Mouse (Mus musculus) heart, postnatal 4 days (tissue): ENCODE measurements around the gene Gpr25. TPM values are rescaled to one million over a fixed set of nuclear protein-coding genes. Genes with fewer than 3 reads are reported as not detected.

Source experiments
- DNase-seq: peaks from one replicate; pipeline ENCODE4 v3.0.0; 2021
- total RNA-seq, 2 experiments: library from RNA; stranded (reverse); gene quantifications; 2 replicates each; pipeline ENCODE4 v1.2.3; 2021

The Gpr25 gene
- total RNA-seq, 2 experiments from 2014 or later: not detected

DNA sequence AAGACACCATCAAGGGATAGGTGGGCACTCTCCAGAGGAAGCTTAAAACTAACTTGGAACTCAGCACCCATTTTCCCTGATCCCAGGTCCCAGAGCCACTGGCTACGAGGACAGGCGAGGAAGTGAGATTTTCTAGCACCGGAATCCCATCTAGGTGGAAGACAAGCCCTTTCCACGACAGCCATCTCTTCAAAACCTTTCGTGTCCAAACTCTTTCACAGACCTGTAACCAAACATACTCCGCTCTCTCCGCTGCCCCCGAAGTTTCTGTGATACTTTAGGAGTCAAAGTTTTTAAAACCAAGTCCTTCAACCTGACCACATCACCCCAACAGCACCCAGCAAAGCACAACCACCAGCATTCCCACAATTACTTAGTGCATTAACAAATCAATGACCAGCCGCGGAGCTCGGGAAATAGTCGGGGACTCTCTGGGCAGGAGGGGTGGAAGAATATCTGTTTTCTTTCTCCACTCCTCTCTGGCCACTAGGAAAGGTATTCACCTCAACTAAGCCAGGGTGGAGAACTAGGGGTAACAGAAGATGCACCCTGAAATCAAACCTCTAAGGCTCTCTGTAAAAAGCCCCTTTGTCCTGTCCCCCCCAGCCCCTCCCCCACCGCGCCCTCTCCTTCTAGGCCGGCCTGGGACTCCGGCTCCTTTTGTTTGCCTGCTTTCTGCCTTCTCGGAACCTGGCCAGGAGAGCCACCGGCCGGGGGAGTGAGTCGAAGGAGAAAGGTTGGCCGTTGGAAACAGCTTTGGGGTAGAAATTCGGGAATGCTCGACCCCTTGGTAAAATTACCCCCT, 27.5 kb downstream of the Gpr25 start:
- DNase-seq: no peak

- DNase-seq: no peak
Observed at GRCm38 (mm10) chr1:136232285-136232926, 28.3 kb downstream of the Gpr25 start.

DNA sequence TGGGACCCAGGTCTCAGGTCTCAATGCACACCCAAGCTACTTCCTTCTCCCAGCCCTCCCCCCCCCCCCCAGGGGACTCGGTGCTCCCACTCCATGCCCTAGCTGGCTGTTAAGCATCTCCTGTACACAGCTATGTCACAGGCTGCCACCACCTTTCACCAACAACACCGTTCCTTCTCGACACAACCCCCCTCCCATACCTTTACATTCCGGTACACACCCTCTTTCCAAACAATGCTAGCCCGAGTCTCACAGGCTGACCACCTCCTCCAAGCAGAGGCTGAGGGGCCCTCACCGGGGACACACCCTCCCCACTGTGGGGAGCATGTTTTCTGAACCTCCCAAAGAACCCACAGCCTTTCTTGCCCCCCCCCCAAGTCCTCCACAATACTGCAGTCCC, 29.1 kb downstream of the Gpr25 start:
- no peak for DNase-seq

DNA sequence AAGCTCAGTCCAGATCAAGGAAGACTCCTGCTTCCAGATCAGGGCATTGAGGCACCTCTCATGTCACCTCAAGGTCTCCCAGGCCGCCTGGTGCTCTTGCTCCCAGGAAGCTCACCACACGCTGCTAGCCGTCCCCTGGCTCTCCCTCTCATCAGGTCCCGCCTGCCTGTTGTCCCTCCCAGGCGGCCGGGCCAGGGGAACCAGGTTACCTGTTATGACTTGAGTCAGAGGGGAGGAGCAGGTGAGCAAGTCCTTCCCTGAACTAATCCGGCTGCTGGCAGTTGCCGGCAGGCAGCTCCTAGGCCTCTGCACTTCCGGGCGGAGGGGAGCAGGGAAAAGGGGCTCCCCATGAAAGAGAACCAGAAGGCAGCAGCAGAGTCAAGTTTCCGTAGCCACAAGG, 30.5 kb downstream of the Gpr25 start:
- DNase-seq: no peak

GRCm38 (mm10) chr1:136229040-136229373, 31.7 kb downstream of the Gpr25 start:
- DNase-seq: no peak

DNA sequence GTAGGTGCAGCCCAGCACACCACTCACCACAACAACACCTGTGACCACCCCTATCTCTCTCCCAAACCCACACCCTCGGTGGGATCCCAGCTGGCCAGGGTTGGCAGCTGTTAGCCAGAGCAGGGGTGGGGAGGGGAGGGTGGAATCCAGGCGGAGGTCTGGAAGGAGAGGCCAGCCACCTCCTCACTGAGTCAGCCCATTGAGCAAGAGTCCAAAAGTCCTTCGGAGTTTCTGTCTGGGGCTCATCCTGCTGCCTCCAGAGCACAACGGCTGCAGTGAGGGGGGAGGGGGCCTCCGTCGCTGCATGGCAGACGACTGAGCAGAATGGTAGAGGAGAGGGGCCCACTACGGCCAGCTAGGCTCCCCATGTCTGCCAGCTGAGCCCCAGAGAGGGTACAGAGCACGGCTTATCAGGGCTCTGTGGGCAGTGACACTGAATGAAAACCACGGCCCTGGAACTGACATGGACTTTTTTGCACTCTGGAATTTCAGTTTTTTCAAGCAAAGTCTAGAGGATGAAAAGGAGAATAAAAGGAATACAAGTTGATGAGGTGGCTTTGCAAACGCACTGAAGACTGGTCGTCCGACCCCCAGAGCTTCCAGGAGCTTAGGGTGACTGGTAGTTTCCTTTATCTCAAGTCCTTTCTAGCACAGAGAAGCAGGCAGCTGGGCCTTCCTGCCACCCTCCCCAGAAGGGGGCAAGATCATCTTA, 32.2 kb downstream of the Gpr25 start:
- no peak for DNase-seq

- peak; percentile 40 for DNase-seq
Observed at GRCm38 (mm10) chr1:136227870-136228269, 32.8 kb downstream of the Gpr25 start.

- DNase-seq: no peak
Observed at GRCm38 (mm10) chr1:136226626-136227025, 34.0 kb downstream of the Gpr25 start.

GRCm38 (mm10) chr1:136225846-136226245, 34.8 kb downstream of the Gpr25 start:
- no peak for DNase-seq

GRCm38 (mm10) chr1:136223758-136224342, 36.8 kb downstream of the Gpr25 start:
- no peak for DNase-seq

DNA sequence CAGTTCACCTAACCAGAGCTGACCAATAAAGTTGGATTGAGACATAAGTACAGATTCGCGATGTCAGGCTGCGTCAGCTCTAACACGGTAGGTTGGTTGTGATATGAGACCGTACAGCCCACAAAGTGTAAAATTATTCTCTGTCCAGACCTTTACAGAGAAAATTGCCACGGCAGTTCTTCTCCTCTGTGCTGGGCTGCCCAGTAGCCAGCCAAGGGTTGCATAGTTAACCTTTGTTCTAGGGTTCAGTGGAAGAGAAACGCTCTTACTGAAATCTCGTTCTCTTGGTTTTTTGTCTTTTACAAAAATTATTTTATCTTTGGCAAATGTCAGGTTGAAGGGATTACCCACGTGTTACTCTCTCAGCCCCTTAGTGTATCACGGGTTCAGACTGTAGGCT, 38.3 kb downstream of the Gpr25 start:
- DNase-seq: no peak

DNA sequence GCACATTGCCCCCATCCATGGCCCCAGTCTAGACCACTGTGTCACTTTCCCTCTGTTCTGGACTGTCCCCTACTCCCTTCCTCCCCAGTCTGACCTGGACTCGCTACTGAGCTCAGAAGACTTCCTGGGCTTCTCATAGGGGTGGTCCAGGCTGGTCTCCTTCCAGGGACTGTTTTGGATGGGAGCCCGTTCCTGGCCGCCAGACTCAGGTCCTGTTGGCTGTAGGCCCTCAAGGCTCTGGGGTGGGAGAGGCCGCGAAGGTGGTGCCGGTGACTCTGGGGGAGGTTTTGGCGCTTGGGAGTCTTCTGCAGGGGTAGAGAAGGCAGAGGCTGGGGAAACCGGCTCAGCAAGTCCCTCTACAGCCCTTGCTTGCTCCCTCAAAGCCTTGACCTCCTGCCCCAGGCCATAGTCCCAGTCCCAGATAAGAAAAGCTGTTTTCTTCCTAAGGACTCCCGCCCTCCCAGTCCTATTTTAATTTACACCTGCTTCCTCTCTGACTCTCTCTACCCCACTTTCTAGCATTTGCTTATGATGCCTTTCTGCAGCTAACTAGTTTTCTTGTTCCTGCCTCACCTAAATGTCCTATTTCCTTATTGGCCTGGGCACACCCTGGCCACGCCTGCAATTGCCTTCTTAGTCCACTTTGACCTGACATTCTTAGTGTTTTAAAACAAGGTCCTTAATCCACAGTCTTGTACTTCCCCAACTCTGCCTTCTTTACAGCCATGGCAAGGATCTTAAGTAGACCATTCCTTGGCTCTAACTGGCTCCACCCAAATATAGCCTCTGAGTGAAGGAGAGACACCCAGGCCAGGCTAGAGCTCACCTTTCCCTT, 40.4 kb downstream of the Gpr25 start:
- DNase-seq: no peak

GRCm38 (mm10) chr1:136214304-136214703, 46.4 kb downstream of the Gpr25 start:
- no peak for DNase-seq

GRCm38 (mm10) chr1:136212803-136213202, 47.9 kb downstream of the Gpr25 start, which contains the start of gene Mroh3:
Gene Mroh3 (minus strand): TSS chr1:136212828.
- peak; percentile 45 for DNase-seq

Other genes with a start within 250 kb of the Gpr25 start
- not detected for gene Ascl5, start 210.1 kb downstream of the Gpr25 start, total RNA-seq
- gene Cacna1s, start 208.1 kb downstream of the Gpr25 start, total RNA-seq: 1 to 10 TPM; 1.2 to 1.8 TPM
- 1 to 10 TPM; 1.7 to 2.3 TPM for gene Kif21b, start 129.5 kb downstream of the Gpr25 start, total RNA-seq
- gene Mroh3, start 48.0 kb downstream of the Gpr25 start, total RNA-seq: not detected
- not detected for gene Inava, start 26.6 kb downstream of the Gpr25 start, total RNA-seq
- gene Camsap2, start 85.2 kb upstream of the Gpr25 start, total RNA-seq: 10 to 100 TPM; 33.4 to 34.0 TPM
- gene Ddx59, start 154.4 kb upstream of the Gpr25 start, total RNA-seq: 10 to 100 TPM; 11.9 TPM
- gene Kif14, start 205.5 kb upstream of the Gpr25 start, total RNA-seq: 1 to 10 TPM; 7.3 to 7.8 TPM